Mouse (Mus musculus) frontal cortex, postnatal 25 days (tissue): ENCODE results near the gene Zic2.

Experiments
- DNase-seq, 2 experiments: peaks; one replicate each; pipeline ENCODE4 v3.0.0; 2022; ENCODE audit warnings: low spot score in 2 of 2

The Zic2 gene

DNA sequence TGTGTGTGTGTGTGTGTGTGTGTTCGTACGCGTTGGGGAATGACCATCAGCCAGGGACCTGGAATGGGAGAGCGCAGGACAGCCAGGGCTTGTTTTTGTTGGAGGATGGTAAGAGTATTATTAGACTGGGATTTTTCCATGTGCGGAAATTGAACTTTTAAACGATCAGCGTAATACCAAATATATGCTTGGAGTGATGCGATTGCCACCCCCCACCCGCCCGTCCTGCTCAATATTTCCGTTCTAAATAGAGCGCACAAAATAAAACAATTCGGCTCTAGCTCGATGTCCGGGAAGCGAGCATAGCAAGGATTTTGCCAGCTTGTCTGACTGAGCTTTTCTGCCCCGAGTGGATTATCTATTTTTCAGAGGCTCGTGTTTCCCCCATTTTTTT, 1.6 kb downstream of the Zic2 start:
- DNase-seq = no peak

DNA sequence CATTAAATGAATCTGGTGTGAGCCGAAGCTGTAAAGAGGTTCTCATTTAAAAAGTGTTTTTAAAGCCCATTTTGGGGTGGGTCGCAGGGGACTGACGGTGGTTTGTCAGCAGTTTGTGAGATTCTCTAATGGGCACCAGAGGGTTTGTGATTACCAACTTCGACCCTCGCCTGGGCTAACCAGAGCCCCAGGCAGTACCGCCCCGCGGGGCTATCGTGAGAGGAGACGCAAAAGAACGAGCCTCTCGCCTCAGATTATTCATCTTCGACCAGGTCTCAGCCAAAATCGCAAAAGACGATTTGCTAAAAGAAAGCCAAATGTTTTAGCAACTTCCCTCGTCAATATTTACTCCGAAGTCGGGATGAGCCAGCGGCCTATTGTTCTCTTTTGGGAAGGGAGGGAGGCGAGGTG, 2.0 kb downstream of the Zic2 start:
- peak in 1 of 2 experiments; percentile 9 for DNase-seq

DNA sequence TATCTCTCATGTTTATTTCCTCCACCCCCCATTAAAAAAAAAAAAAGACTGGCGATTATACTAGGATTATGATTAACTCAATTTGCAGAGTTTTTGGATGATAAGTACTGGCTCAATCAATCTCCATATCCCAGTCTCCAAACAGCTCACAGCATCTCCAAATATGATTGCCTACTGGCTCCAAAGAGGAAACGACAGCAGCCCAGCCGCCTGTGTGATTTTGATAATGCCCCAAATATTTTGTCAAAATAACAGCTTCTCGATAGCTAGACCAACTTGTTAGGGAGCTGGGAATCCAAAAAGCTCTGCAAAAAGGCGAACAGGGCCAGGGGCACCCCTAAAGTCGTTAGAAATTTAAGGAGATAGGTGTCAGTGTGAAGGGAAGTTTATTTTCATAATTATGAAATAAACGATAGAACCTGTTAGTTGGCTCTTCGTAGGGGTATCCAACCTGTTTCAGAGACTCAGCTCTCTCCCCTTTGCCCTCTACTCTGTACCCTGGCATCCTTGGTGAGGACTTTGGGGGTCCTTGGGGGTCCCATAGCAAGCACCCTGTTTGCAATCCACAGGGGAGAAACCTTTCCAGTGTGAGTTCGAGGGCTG, 2.8 kb downstream of the Zic2 start:
- DNase-seq = no peak

DNA sequence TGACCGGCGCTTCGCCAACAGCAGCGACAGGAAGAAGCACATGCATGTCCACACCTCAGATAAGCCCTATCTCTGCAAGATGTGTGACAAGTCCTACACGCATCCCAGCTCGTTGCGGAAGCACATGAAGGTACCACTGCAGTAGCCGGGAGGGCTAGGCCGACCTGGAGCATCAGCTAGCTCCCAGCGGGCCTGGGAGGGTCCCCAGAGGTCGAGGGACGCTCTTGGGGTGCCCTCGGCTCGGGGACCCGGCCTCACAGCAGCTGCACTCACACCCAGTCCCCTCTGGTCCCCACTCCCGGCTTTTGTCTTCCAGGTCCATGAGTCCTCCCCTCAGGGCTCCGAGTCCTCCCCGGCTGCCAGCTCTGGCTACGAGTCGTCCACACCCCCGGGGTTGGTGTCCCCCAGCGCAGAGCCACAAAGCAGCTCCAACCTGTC, 3.4 kb downstream of the Zic2 start:
- DNase-seq = peak in 1 of 2 experiments; percentile 8

DNA sequence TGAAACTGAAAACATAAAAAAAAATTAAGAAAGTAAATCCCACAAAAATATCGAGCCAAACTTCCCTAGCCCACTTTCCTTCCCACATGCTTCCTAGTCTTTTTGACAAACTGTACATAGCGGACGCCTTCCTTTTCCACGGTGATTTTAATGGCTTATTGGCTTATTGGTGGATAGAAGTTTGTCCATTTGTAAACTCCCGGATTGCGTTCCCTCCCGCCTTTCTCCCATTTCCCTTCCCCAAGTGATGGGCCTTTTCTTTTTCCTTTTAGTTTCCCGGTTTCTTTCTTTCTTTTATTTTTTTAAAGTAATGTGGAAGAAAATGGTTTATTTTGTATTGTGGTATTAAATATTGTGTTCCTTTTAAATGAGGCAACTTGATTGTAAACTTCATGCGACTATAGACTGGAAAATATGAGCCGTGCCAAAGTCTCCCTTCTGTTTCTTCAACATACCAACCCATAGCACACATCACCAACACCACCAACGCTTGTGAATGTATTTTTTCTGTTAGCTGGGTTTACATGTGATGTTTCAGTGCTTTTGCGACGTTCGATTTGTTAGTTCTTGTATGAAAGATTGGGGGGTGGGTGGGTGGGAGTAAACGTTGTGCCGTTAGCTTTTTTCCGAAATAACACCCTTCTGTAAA, 4.3 kb downstream of the Zic2 start:
- DNase-seq = no peak

DNA sequence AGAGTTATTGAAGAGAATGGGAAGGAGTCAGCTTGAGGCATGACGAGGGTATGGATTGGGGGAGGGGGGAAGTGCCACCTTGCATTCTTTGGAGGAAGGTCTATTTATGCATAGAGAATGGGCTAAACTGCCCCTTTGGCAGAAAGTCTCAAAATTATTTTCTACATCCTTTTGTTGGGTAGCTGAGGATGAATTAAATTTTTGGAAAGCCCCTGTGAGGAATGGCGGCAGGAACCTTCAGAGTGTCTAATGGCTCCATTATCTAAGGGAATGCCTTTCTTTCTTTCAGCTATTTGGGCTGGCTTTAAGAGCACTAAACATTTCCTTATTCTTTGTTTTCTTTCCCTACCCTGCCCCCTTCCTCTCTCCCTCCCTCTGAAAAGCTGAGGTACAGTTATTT, 5.1 kb downstream of the Zic2 start:
- DNase-seq = no peak

DNA sequence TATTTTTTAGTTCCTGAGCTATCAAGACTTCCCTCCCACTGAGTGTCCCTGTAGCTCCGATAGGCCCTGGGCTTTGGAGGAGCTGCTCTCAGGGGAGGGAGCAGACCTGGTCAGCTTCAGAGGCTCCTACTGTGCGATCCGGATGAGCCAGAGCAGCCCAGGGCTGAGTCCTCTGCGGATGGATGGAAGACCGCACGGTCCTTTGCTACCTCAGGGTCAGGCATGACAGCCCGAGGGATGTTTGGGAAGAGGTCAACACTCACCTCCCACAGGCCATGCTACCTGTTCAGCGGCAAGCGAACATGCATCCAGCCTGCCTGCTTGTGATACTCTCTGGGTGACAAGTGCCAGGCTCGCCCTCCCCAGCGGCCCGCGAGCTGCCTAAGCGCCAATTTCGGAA, 5.9 kb downstream of the Zic2 start:
- DNase-seq = no peak

DNA sequence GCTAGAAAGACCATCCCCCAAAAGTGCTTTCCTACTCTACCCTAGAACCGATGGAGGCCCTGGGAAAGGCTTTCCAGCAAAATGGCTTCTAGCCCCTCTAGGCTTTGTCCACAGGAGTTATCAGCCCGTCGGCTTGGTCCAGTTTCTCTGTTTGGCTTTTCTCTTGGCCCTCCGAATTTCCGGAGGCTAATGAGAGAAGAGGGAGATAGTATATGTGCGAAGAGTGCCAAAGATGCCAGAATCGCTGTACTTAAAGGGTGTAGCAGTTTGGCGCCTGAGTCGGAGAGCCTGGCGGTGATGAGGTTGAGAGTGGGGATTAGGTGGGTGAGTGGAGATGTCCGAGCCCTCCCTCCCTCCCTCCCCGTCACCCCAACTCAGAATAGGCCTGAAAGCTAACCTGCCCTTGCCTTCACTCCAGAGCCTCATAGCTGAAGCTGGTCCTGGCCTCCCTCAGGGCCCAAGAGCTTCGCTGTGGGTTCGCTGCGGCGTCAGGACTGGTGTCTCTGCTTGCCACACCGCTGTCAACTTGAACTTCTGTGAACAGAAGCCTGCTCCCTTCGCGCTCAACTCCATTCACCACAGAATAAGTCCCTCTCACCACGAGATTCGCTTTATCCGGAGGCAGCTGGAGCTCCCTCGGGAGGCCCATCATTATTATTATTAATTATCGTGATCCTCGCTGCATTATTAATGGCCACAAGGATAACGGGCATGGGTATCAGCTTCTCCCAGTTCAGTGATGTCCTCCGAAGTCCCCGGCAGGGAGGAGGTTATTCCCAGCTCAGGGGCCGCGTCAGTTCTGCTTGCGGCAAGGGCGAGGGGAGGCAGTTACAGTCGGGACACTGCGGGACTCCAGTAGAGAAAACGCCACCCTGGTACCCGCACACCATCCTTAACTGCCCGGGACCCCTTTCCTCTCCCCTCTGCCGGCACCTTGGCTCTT, 7.1 kb downstream of the Zic2 start:
- no peak for DNase-seq

DNA sequence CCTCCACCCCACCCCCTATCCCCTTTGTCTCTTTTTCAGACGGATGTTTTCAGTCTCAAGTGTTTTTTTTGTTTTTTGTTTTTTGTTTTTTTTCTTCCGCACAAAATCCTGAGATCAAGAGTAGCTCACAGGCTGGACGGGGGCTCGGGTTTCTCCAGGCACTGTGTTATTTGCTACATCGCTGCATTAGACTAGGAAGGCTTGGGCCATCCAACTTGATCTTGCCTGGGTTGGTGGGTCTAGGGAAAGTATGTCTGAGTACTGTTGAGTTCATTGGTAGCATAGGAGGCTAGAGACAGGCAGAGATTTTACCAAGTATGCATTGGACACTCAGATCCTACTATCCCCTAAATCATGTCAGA, 7.8 kb downstream of the Zic2 start:
- DNase-seq = no peak

DNA sequence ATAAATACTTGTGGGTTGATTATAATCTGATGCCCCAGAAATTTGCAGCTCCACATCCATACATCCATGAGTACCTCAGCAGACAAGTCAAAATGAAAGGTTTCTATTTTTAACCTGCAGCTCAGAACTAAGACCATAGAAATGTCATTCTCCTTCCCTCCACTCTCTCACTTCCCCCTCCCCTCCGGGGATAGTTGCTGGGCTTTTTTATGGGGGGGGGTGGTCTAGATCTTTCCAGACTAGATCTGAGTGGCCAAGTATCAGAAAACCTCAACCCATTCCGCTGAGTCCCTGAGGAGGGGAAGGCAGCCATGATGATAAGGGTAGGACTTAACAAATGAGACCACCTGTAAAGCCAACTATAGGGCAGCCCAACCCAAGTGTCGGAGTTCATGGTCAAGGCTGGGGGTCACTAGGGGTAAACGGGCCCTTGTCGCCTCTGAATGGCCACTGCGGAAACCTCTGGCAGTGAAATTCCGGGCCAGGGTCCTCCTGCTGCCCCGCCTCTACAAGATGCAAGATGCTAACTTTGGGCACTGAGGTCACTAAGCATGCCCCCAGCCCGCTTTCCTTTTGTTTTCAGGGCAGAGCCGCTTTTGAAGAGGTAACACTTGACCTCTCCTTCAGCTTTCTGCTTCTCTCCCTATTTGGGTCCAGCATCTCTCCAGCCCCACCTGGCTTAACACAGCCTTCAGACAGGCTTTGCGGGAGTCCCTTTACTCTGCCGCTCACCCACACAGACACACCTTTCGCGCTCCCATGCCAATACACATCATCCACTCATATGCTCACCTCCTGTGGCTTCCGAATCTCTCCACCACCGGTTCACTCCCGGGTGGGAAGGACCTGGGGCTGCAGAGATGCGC, 8.6 kb downstream of the Zic2 start:
- DNase-seq = no peak

DNA sequence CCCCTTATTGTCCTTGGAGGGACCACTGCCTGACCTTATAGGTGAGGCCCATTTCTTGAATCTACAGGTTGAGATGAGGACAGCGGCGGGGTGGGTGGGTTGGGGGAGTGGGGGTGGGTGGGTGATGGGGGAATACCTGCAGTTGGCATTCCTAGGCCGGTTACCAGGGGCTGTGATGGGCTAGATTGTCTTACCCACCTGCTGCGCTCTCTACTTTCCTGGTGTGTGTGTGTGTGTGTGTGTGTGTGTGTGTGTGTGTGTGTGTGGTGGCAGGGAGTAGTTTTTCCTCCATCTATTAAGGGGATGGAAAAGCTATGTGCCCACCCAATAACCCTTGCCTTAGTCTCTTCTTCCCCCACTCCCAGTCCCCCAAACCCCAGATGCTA, 9.2 kb downstream of the Zic2 start:
- DNase-seq = no peak

DNA sequence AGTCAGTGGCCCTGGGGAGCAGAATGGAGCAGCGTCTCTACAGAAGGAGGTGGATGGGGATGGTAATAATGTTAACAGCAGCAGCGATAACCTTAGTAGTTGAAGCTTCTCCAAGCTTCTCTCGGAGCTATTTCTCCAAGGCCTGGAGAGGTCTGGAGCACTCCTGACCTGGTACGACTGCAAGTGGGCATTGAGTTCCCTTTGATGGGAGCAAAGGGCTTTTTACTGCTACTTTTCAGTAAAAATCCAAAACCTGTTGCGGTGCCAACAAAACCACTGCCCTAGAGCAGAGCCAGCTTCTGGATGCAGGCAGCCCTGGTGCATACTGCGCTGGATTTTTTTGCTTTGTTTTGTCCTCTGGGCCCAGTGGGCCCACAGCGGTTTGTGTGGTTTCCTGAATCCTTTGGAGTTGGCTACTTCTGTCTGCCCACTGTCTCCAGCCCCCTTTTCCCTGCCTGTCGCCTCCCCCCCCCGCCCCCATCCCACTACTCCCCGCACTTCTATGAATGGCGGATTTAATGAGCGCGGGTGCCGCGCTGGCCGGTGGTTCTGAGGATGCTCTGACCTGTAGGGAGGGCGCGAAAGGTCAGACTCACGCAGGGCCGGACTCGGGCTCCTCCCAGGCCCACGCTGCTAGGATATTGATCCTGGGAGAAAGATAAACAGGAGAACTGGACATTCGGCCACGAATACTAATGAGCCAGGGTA, 9.8 kb downstream of the Zic2 start:
- DNase-seq = no peak

DNA sequence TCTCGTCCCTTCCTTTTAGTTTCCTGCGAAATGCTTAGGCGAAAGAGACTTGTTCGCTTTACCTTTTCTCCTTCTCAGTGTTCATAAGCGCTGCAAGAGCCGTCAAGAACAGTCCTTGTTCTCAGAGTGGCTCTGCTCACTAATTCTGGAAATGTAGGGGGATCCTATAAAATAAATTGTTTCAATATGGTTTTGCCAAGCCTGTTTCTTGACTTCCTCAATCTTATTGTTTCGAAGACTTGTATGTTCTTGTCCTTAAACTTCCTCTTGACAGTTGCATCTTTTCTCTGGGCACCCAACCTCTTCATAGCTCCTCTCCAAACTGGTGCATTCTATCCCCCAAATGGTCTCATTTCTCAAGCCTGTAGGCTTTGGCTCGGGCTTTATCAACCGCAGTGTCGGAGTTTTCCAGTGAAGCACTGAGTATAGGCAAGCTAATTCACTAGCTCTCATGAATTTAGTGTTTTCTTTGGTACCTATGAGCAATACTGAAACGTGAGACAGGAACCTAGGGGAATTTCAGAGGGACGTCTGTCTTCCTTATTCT, 10.5 kb downstream of the Zic2 start:
- DNase-seq = no peak

DNA sequence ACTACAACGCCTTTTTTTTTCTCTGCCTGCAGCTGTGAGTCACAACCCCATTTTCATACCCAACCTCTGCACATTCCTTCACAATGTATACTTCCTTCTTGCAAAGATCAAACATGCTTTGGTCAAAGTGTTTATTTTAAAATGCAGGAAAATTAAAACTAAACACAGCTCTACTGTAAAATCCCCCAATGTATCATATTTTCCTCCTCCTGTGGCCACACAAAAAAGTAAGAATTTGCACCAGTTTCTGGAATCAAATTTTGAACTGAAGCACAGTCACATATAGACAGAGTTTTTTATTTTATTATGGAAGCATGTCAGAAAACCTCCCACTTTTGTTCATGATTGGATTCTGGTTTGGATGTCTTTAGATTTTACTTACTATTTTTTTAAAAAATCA, 11.4 kb downstream of the Zic2 start:
- no peak for DNase-seq

DNA sequence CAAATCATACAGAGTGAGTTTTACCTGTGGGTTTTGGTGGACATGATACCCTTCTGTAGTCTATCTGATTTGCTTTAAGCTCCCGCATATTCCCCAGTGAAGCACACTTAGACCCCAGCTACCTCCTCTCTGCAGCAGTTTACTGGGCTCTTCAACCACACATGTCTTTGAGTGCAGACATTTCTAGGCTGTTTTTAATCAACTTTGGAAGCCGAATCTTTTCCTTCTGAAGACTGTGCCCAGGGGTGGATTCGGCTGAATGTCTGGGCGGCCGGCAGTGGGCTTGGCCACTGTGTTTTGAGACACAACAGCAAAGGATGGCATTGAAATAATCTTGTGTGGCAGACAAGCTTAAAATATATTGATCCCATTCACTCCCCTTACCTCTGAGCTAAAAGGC, 12.1 kb downstream of the Zic2 start:
- DNase-seq = no peak

DNA sequence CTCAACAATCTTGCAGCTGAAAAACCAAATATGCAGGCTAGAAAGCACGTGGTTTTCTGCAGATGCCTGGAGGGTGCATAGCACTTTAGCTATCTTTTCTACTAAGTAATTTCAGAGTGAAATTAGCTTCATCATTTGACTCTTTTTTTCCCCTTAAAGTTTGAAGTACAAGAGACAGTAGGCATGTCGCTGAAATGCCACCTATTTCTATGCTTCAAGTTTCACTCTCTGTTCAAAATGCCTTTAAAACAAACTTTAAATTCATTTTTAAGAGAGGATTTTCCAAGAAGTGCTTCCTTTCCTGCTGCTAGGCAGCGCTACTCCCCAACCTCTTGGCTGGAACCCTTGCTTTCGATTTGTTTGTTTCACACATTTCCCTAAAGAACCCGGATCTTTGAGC, 13.8 kb downstream of the Zic2 start:
- no peak for DNase-seq

DNA sequence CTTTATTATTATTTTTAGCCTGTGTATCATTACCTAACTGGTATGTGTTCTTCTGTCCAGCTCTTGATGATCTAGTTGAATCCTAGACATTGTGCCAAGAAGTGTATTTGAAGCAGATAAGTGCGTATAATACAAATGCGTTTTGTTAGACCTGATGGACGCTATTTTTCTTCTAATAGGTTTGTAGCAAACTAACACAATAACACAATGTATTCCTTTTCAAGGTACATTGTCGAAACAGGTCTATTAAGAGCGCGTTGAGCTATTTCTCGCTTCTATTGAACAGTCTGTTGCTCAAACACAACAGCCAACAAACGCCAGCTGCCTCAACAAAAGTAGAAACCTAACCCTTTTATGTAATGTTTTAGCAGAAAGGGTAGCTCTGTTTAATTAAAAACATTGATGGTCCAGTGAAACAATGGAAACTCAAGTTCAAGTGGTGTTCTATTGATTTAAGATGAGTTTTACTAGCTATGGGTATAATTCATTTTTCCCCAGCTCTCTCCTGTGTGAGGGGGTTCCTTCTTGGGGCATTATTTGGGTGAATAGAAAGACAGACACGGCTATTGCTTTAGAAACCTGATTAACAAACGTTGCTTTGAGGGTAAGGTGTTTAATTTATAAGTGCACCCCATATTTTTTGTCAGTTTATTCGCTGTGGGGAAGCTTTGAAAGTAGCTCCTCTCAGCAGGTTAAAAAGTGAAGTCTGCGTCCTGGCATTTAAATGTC, 14.6 kb downstream of the Zic2 start:
- DNase-seq = no peak

DNA sequence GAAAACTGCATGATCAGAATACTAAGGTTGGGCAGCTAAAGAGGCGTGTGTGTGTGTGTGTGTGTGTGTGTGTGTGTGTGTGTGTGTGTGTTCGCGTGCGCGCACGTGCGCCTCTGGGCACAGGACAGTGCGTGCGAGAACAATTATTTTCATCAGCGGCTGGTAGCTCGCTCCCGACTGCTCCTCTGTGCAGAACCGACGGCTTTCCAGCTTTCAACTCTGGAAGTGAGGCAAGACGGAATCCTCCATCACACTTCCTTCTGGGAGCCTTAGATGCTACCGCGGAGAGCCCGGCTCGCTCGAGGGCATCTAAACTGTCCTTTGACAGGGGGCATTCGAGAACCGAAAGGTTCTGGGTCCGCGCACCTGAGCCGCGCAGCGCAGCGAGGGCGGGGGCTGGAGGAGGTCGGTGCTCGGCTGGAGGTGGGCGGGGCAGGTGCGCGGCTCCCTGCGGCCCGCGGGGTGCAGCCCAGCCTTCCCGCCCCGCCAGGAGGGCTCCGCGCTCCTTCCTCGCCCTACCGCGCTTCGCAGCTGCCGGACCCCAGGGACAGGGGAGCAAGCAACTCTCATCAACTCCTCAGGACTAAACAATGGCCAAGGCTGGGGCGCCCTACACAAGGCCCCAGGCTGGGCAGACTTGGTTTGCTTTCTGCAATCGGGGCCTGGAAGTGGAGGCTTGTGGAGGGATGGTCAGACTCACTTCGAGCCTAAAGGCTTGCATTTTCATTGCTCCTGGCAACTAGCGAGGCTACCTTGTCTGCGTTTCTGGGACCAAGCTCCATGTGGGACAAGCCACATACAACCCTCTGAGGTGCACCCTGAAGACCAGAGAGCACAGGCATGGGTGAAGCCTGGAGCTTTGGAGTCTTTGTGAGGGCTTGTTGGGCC, 15.4 kb downstream of the Zic2 start, which contains the start of gene Gm10837:
Gm10837 (plus strand) TSS at position 146 of the 888 bp plus-strand sequence.
- DNase-seq = no peak

DNA sequence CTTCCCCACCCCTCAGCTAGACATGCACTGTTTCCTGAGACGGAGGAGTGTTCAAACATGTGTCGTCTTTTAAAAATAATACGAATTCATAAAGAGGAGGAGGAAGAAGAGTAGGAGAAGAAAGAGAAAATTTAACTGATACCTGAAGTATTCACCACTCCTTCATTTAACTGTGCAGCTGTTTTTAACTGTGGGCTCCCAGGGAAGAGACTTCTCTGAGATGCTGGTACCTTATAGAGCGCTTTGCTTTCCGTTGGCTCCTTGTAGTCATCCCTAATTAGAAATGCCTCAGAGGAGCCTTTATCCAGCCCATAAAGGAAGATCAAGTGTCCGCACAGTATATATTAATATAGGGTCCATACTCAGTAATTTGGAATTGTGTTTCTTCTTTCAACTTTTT, 16.3 kb downstream of the Zic2 start:
- DNase-seq = no peak
